Mouse (Mus musculus) limb, embryonic 12.5 days (tissue): ENCODE results near the gene Fdxacb1. TPM values are rescaled to one million over a fixed set of nuclear protein-coding genes. Genes with fewer than 3 reads are reported as not detected.

Experiments
- ATAC-seq: fragments of 200-750 bp; cut with Nextera tagmentation; 2 replicates; pipeline ENCODE4 v1.8.0; 2017; ENCODE audit warnings: low read depth, moderate TSS enrichment; ENCODE audit not compliant: insufficient number of reproducible peaks, insufficient read depth, low FRiP score, low TSS enrichment
- H3K27ac ChIP-seq: fragments of 300-500 bp; sonication (generic); 2 replicates; pipeline ENCODE4 v1.5.1; 2016; ENCODE audit warnings: mild to moderate bottlenecking, moderate library complexity
- H3K27me3 ChIP-seq: fragments of 300-500 bp; sonication (generic); 2 replicates; pipeline ENCODE4 v1.6.1; 2016; ENCODE audit warnings: mild to moderate bottlenecking, moderate library complexity
- H3K36me3 ChIP-seq: fragments of 300-500 bp; sonication (generic); 2 replicates; pipeline ENCODE4 v1.6.1; 2016; ENCODE audit warnings: mild to moderate bottlenecking, moderate library complexity
- H3K4me1 ChIP-seq: fragments of 300-500 bp; sonication (generic); replicated peaks from 2 replicates; pipeline ENCODE4 v1.6.1; 2016
- H3K4me2 ChIP-seq: fragments of 300-500 bp; sonication (generic); 2 replicates; pipeline ENCODE4 v1.6.1; 2016; ENCODE audit warnings: mild to moderate bottlenecking, moderate library complexity
- H3K4me3 ChIP-seq: fragments of 300-500 bp; sonication (generic); replicated peaks from 2 replicates; pipeline ENCODE4 v1.5.1; 2016; ENCODE audit warnings: mild to moderate bottlenecking
- H3K9ac ChIP-seq: fragments of 300-500 bp; sonication (generic); replicated peaks from 2 replicates; pipeline ENCODE4 v1.6.1; 2016; ENCODE audit warnings: mild to moderate bottlenecking, moderate library complexity
- H3K9me3 ChIP-seq: fragments of 300-500 bp; sonication (generic); 2 replicates; pipeline ENCODE4 v1.6.1; 2016; ENCODE audit warnings: mild to moderate bottlenecking, moderate library complexity
- WGBS: fragments of 180-500 bp; shearing (Covaris S2); methylation state at CpG from one replicate; pipeline ENCODE4 v1.1.7; 2016; 5-methylcytosine and 5-hydroxymethylcytosine counted together
- polyA plus RNA-seq: library from polyadenylated mRNA; unstranded; fragments of >200 nt; fragmentation: Nextera tagmentation; extraction: Ambion mirVana; gene quantifications from 2 replicates; pipeline ENCODE4 v1.2.1, GENCODE M21; 2016

Fdxacb1 gene
- polyA plus RNA-seq, result 10.9 and 11.3 TPM in 2 replicates

GRCm38 (mm10) chr9:50768107-50769002 is at the start of gene Fdxacb1:
Gene Fdxacb1 (plus strand): TSS chr9:50768236.
- peaks cover 8% of the 10 kb centered on the region for H3K4me1 ChIP-seq
- H3K4me2 ChIP-seq, result peak within 1 kb of the TSS; percentile 68
- H3K4me3 ChIP-seq, result peak within 1 kb of the TSS; percentile 64
- no peaks in the 10 kb centered on the region; the same call in 1 of the 2 replicates for H3K36me3 ChIP-seq
- no peaks in the 10 kb centered on the region for H3K9me3 ChIP-seq
- H3K9ac ChIP-seq, result peak within 1 kb of the TSS; percentile 67
- ATAC-seq, result peak; percentile 98
- peak within 1 kb of the TSS; percentile 88 for H3K27ac ChIP-seq
- H3K27me3 ChIP-seq, result no peaks in the 10 kb centered on the region
- 5% methylated on average over 59 of the region's 59 CpGs for WGBS

GRCm38 (mm10) chr9:50718878-50719277 is 49.2 kb upstream of the Fdxacb1 start:
- WGBS, result 82% methylated on average over 4 of the region's 4 CpGs
- Histone ChIP-seq H3K4me1 (peaks cover 31% of the 10 kb centered on the region), H3K27me3 (no peaks in the 10 kb centered on the region), H3K36me3 (peaks cover 23% of the 10 kb centered on the region; the same call in 1 of the 2 replicates), H3K4me2 (no peak overlapping the region), H3K9me3 (no peaks in the 10 kb centered on the region), H3K9ac (no peak overlapping the region), H3K27ac (no peak overlapping the region), H3K4me3 (no peak overlapping the region)
- no peak for ATAC-seq

GRCm38 (mm10) chr9:50721061-50721460 is 47.0 kb upstream of the Fdxacb1 start:
- Histone ChIP-seq H3K36me3 (peaks cover 23% of the 10 kb centered on the region; the same call in 1 of the 2 replicates), H3K9me3 (no peaks in the 10 kb centered on the region), H3K4me2 (no peak overlapping the region), H3K27me3 (no peaks in the 10 kb centered on the region), H3K4me3 (no peak overlapping the region), H3K9ac (0 out of 2 replicates have a peak overlapping the region, but pooled peaks have one; percentile 35), H3K27ac (no peak overlapping the region), H3K4me1 (peaks cover 41% of the 10 kb centered on the region)
- no peak for ATAC-seq
- WGBS, result 21% methylated on average over 12 of the region's 12 CpGs

- H3K9ac ChIP-seq, result no peak overlapping the region
- 44% methylated on average over 8 of the region's 8 CpGs for WGBS
- ATAC-seq, result no peak
- no peaks in the 10 kb centered on the region for H3K9me3 ChIP-seq
- peaks cover 55% of the 10 kb centered on the region for H3K4me1 ChIP-seq
- no peak overlapping the region for H3K4me2 ChIP-seq
- H3K4me3 ChIP-seq, result no peak overlapping the region
- H3K36me3 ChIP-seq, result peaks cover 11% of the 10 kb centered on the region; the same call in 1 of the 2 replicates
- no peaks in the 10 kb centered on the region for H3K27me3 ChIP-seq
- 0 out of 2 replicates have a peak overlapping the region, but pooled peaks have one; percentile 12 for H3K27ac ChIP-seq
Measured at GRCm38 (mm10) chr9:50722451-50722911, 45.6 kb upstream of the Fdxacb1 start.

GRCm38 (mm10) chr9:50723406-50723805 is 44.6 kb upstream of the Fdxacb1 start:
- no peaks in the 10 kb centered on the region for H3K27me3 ChIP-seq
- no peak overlapping the region for H3K4me3 ChIP-seq
- H3K4me2 ChIP-seq, result no peak overlapping the region; the same call in 1 of the 2 replicates
- no peaks in the 10 kb centered on the region for H3K9me3 ChIP-seq
- peaks cover 55% of the 10 kb centered on the region for H3K4me1 ChIP-seq
- H3K27ac ChIP-seq, result peak overlapping the region; percentile 67
- H3K9ac ChIP-seq, result no peak overlapping the region
- H3K36me3 ChIP-seq, result peaks cover 5% of the 10 kb centered on the region; the same call in 1 of the 2 replicates
- ATAC-seq, result no peak
- WGBS, result 67% methylated on average over 7 of the region's 7 CpGs

- Histone ChIP-seq H3K27ac (peak overlapping the region; percentile 1; the same call in 1 of the 2 replicates), H3K4me3 (no peak overlapping the region), H3K9me3 (no peaks in the 10 kb centered on the region), H3K27me3 (no peaks in the 10 kb centered on the region), H3K36me3 (peaks cover 5% of the 10 kb centered on the region; the same call in 1 of the 2 replicates), H3K4me2 (peak overlapping the region; percentile 22; the same call in 1 of the 2 replicates), H3K9ac (no peak overlapping the region), H3K4me1 (peaks cover 55% of the 10 kb centered on the region)
- 72% methylated on average over 2 of the region's 2 CpGs for WGBS
- ATAC-seq, result no peak
Measured at GRCm38 (mm10) chr9:50724147-50724546, 43.9 kb upstream of the Fdxacb1 start.

- peak overlapping the region; percentile 25; the same call in 1 of the 2 replicates for H3K27ac ChIP-seq
- no peaks in the 10 kb centered on the region for H3K27me3 ChIP-seq
- 25% methylated on average over 3 of the region's 3 CpGs for WGBS
- no peaks in the 10 kb centered on the region for H3K9me3 ChIP-seq
- H3K9ac ChIP-seq, result no peak overlapping the region
- H3K4me2 ChIP-seq, result peak overlapping the region; percentile 22
- H3K36me3 ChIP-seq, result peaks cover 1% of the 10 kb centered on the region; the same call in 1 of the 2 replicates
- H3K4me1 ChIP-seq, result peaks cover 58% of the 10 kb centered on the region
- no peak overlapping the region for H3K4me3 ChIP-seq
- ATAC-seq, result no peak
Measured at GRCm38 (mm10) chr9:50724661-50725330, 43.2 kb upstream of the Fdxacb1 start.

- peak overlapping the region; percentile 88 for H3K27ac ChIP-seq
- H3K4me1 ChIP-seq, result peaks cover 55% of the 10 kb centered on the region
- 23% methylated on average over 8 of the region's 8 CpGs for WGBS
- H3K27me3 ChIP-seq, result no peaks in the 10 kb centered on the region
- ATAC-seq, result no peak
- H3K4me3 ChIP-seq, result peak overlapping the region; percentile 71
- no peaks in the 10 kb centered on the region for H3K36me3 ChIP-seq
- no peaks in the 10 kb centered on the region for H3K9me3 ChIP-seq
- H3K4me2 ChIP-seq, result peak overlapping the region; percentile 83
- H3K9ac ChIP-seq, result peak overlapping the region; percentile 70; the same call in 1 of the 2 replicates
Measured at GRCm38 (mm10) chr9:50725921-50726590, 42.0 kb upstream of the Fdxacb1 start.

GRCm38 (mm10) chr9:50727171-50727924 is 40.7 kb upstream of the Fdxacb1 start:
- Histone ChIP-seq H3K27me3 (no peaks in the 10 kb centered on the region), H3K4me1 (peaks cover 50% of the 10 kb centered on the region), H3K36me3 (no peaks in the 10 kb centered on the region), H3K27ac (peak overlapping the region; percentile 88), H3K9ac (peak overlapping the region; percentile 70), H3K4me3 (peak overlapping the region; percentile 71), H3K4me2 (peak overlapping the region; percentile 83), H3K9me3 (no peaks in the 10 kb centered on the region)
- 3% methylated on average over 30 of the region's 30 CpGs for WGBS
- peak; percentile 23; the same call in 1 of the 2 replicates for ATAC-seq
